Mouse (Mus musculus) CH12.LX (cell line): ENCODE results near the gene Irx3. TPM values are rescaled to one million over a fixed set of nuclear protein-coding genes. Genes with fewer than 3 reads are reported as not detected.

Source experiments
- DNase-seq: peaks from one replicate; pipeline ENCODE4 v3.0.0-alpha.2; 2013; ENCODE audit errors: extremely low read depth
- H3K27ac ChIP-seq: 2 replicates; pipeline ENCODE4 v1.5.1; 2012; ENCODE audit warnings: low read depth, mild to moderate bottlenecking, control low read depth, moderate library complexity; ENCODE audit not compliant: insufficient read depth
- H3K27me3 ChIP-seq: replicated peaks from 2 replicates; pipeline ENCODE3; 2012; ENCODE audit warnings: inconsistent platforms
- H3K36me3 ChIP-seq, 2 experiments: replicated peaks in 1 of 2; 2 replicates each; pipeline versions ENCODE3 to v1.6.1; 2012; ENCODE audit warnings: inconsistent platforms in 1 of 2, low read length in 1 of 2, mild to moderate bottlenecking in 1 of 2, mixed read lengths in 1 of 2, moderate library complexity in 1 of 2; ENCODE audit not compliant: control insufficient read depth in 1 of 2, insufficient read depth in 1 of 2
- H3K4me1 ChIP-seq, 2 experiments: 2 replicates each; pipeline ENCODE4 v1.6.1; 2012; ENCODE audit warnings: inconsistent platforms in 1 of 2, moderate library complexity in 1 of 2; ENCODE audit not compliant: insufficient read depth in 2 of 2, control insufficient read depth in 1 of 2
- H3K4me2 ChIP-seq: 2 replicates; pipeline ENCODE4 v1.6.1; 2012; ENCODE audit warnings: low read depth, mild to moderate bottlenecking, control low read depth; ENCODE audit not compliant: poor library complexity, insufficient read depth, severe bottlenecking
- H3K4me3 ChIP-seq, 3 experiments: fragments of 150-350 bp in 1 of 3; sonication (generic) in 1 of 3; replicated peaks in 1 of 3; 2 replicates each; pipeline versions ENCODE3 to v1.5.1; 2011 to 2012; ENCODE audit warnings: low read depth in 2 of 3, low read length in 2 of 3, mild to moderate bottlenecking in 2 of 3, moderate library complexity in 2 of 3, control low read depth in 1 of 3, improper control_type of control experiment in 1 of 3, inconsistent platforms in 1 of 3, mixed read lengths in 1 of 3; ENCODE audit not compliant: poor library complexity in 1 of 3
- H3K79me2 ChIP-seq: replicated peaks from 2 replicates; pipeline ENCODE4 v1.6.1; 2012; ENCODE audit warnings: mild to moderate bottlenecking, moderate library complexity; ENCODE audit not compliant: control insufficient read depth, poor library complexity, insufficient read depth, severe bottlenecking; ENCODE audit errors: extremely low read depth
- H3K9ac ChIP-seq: 2 replicates; pipeline ENCODE4 v1.6.1; 2012; ENCODE audit warnings: low read depth, mild to moderate bottlenecking, control low read depth, moderate library complexity; ENCODE audit not compliant: insufficient read depth
- H3K9me3 ChIP-seq: replicated peaks from 2 replicates; pipeline ENCODE3; 2012; ENCODE audit warnings: low read length, inconsistent platforms, mixed read lengths
- BHLHE40 ChIP-seq: IDR thresholded peaks from 2 replicates; pipeline ENCODE4 v1.6.1; 2011; ENCODE audit warnings: mild to moderate bottlenecking, low read depth, low read length, improper control_type of control experiment
- CHD2 ChIP-seq: IDR thresholded peaks from 2 replicates; pipeline ENCODE4 v1.6.1; 2011; ENCODE audit warnings: low read length, improper control_type of control experiment
- CTCF ChIP-seq, 2 experiments: IDR thresholded peaks in 1 of 2; conservative IDR thresholded peaks in 1 of 2; 2 replicates each; pipeline ENCODE4 v1.5.1; 2011 to 2012; ENCODE audit warnings: low read depth in 2 of 2, low read length in 2 of 2, improper control_type of control experiment in 1 of 2, inconsistent platforms in 1 of 2, mild to moderate bottlenecking in 1 of 2, moderate library complexity in 1 of 2
- E2F4 ChIP-seq: IDR thresholded peaks from 2 replicates; pipeline ENCODE4 v1.6.1; 2011; ENCODE audit warnings: low read depth, low read length, improper control_type of control experiment; ENCODE audit not compliant: insufficient replicate concordance
- EP300 ChIP-seq: IDR thresholded peaks from 2 replicates; pipeline ENCODE4 v1.6.1; 2011; ENCODE audit warnings: low read length, improper control_type of control experiment
- ETS1 ChIP-seq: conservative IDR thresholded peaks from 2 replicates; pipeline ENCODE4 v1.6.1; 2012; ENCODE audit warnings: low read depth, mild to moderate bottlenecking, inconsistent platforms, low read length, improper control_type of control experiment, moderate library complexity
- GABPA ChIP-seq: IDR thresholded peaks from 2 replicates; pipeline ENCODE4 v1.6.1; 2012; ENCODE audit warnings: low read depth, low read length, improper control_type of control experiment, inconsistent platforms; ENCODE audit not compliant: insufficient replicate concordance
- HCFC1 ChIP-seq: IDR thresholded peaks from 2 replicates; pipeline ENCODE4 v1.6.1; 2012; ENCODE audit warnings: low read depth, mild to moderate bottlenecking, inconsistent platforms, low read length, improper control_type of control experiment
- IRF4 ChIP-seq: IDR thresholded peaks from 2 replicates; pipeline ENCODE4 v1.6.1; 2014; ENCODE audit warnings: low read depth, mild to moderate bottlenecking, inconsistent platforms, low read length, improper control_type of control experiment
- JUN ChIP-seq: IDR thresholded peaks from 2 replicates; pipeline ENCODE4 v1.6.1; 2011; ENCODE audit warnings: low read depth, mild to moderate bottlenecking, low read length, improper control_type of control experiment, moderate library complexity; ENCODE audit not compliant: insufficient read depth
- KAT2A ChIP-seq: IDR thresholded peaks from 2 replicates; pipeline ENCODE4 v1.6.1; 2012; ENCODE audit warnings: low read length, improper control_type of control experiment, inconsistent platforms; ENCODE audit not compliant: insufficient replicate concordance
- MAFK ChIP-seq: IDR thresholded peaks from 2 replicates; pipeline ENCODE4 v1.6.1; 2011; ENCODE audit warnings: low read length, improper control_type of control experiment; ENCODE audit not compliant: insufficient replicate concordance
- MAX ChIP-seq: IDR thresholded peaks from 2 replicates; pipeline ENCODE4 v1.6.1; 2011; ENCODE audit warnings: low read length, improper control_type of control experiment
- MAZ ChIP-seq: IDR thresholded peaks from 2 replicates; pipeline ENCODE4 v1.6.1; 2012; ENCODE audit warnings: low read depth, mild to moderate bottlenecking, inconsistent platforms, low read length, improper control_type of control experiment, moderate library complexity
- MEF2A ChIP-seq: IDR thresholded peaks from 2 replicates; pipeline ENCODE4 v1.6.1; 2014; ENCODE audit warnings: low read depth, mild to moderate bottlenecking, inconsistent platforms, low read length, improper control_type of control experiment, borderline replicate concordance
- MXI1 ChIP-seq: IDR thresholded peaks from 2 replicates; pipeline ENCODE4 v1.6.1; 2011; ENCODE audit warnings: mild to moderate bottlenecking, low read depth, low read length, improper control_type of control experiment
- NELFE ChIP-seq: IDR thresholded peaks from 2 replicates; pipeline ENCODE4 v1.6.1; 2011; ENCODE audit warnings: low read depth, low read length, improper control_type of control experiment
- PAX5 ChIP-seq: IDR thresholded peaks from 2 replicates; pipeline ENCODE4 v1.6.1; 2012; ENCODE audit warnings: low read length, inconsistent platforms, mixed read lengths
- POLR2A ChIP-seq: IDR thresholded peaks from 2 replicates; pipeline ENCODE4 v1.6.1; 2011; ENCODE audit warnings: low read depth, mild to moderate bottlenecking, improper control_type of control experiment, low read length
- POLR2AphosphoS2 ChIP-seq: IDR thresholded peaks from 2 replicates; pipeline ENCODE4 v1.6.1; 2011; ENCODE audit warnings: low read depth, low read length, improper control_type of control experiment
- RAD21 ChIP-seq: IDR thresholded peaks from 2 replicates; pipeline ENCODE4 v1.6.1; 2011; ENCODE audit warnings: low read depth, mild to moderate bottlenecking, low read length, improper control_type of control experiment, moderate library complexity
- SIN3A ChIP-seq: IDR thresholded peaks from 2 replicates; pipeline ENCODE4 v1.6.1; 2012; ENCODE audit warnings: low read length, improper control_type of control experiment, inconsistent platforms
- SMC3 ChIP-seq: IDR thresholded peaks from 2 replicates; pipeline ENCODE4 v1.6.1; 2011; ENCODE audit warnings: low read depth, low read length, improper control_type of control experiment
- TBP ChIP-seq: conservative IDR thresholded peaks from 2 replicates; pipeline ENCODE4 v1.6.1; 2011; ENCODE audit warnings: low read depth, low read length, improper control_type of control experiment
- UBTF ChIP-seq: IDR thresholded peaks from 2 replicates; pipeline ENCODE4 v1.6.1; 2012; ENCODE audit warnings: low read depth, mild to moderate bottlenecking, inconsistent platforms, low read length, improper control_type of control experiment, moderate library complexity
- USF1 ChIP-seq: IDR thresholded peaks from 2 replicates; pipeline ENCODE4 v1.6.1; 2014; ENCODE audit warnings: low read depth, mild to moderate bottlenecking, inconsistent platforms, low read length, improper control_type of control experiment
- USF2 ChIP-seq: conservative IDR thresholded peaks from 2 replicates; pipeline ENCODE4 v1.6.1; 2011; ENCODE audit warnings: low read depth, low read length, improper control_type of control experiment
- ZC3H11A ChIP-seq: IDR thresholded peaks from 2 replicates; pipeline ENCODE4 v1.6.1; 2012; ENCODE audit warnings: low read depth, mild to moderate bottlenecking, inconsistent platforms, low read length, improper control_type of control experiment
- ZKSCAN1 ChIP-seq: IDR thresholded peaks from 2 replicates; pipeline ENCODE4 v1.6.1; 2012; ENCODE audit warnings: low read depth, inconsistent platforms, low read length, improper control_type of control experiment, borderline replicate concordance
- ZNF384 ChIP-seq: IDR thresholded peaks from 2 replicates; pipeline ENCODE4 v1.6.1; 2012; ENCODE audit warnings: low read depth, low read length, improper control_type of control experiment, inconsistent platforms
- dilution Hi-C: fragments of 300-500 bp; cut with MboI; formaldehyde crosslinking; loops from 2 replicates; pipeline ENCODE4 v1.14.3; 2020; ENCODE audit warnings: low sequenced_read_pairs; ENCODE audit not compliant: extremely low pct_unique_long_range_greater_than_20kb, extremely low pct_ligation_motif_present
- in situ Hi-C: fragments of 300-500 bp; cut with MboI; formaldehyde crosslinking; loops from 3 replicates; pipeline ENCODE4 v1.14.3; 2019; ENCODE audit warnings: low sequenced_read_pairs, low pct_ligation_motif_present, low pct_unique_long_range_greater_than_20kb, mixed read lengths
- polyA plus RNA-seq: library from polyadenylated mRNA; unstranded; fragments of >175 nt; gene quantifications from 2 replicates; pipeline ENCODE4 v1.2.1, GENCODE M21; 2012; ENCODE audit warnings: low read depth; ENCODE audit not compliant: insufficient read length
- total RNA-seq, 2 experiments: library from RNA; depleted of rRNA; stranded (reverse); fragments of 300-350 nt in 1 of 2; fragments of >200 nt in 1 of 2; gene quantifications; 2 replicates each; pipeline ENCODE4 v1.2.3; 2012 to 2014

Gene Irx3
- total and polyA plus RNA-seq, 3 experiments = not detected

DNA sequence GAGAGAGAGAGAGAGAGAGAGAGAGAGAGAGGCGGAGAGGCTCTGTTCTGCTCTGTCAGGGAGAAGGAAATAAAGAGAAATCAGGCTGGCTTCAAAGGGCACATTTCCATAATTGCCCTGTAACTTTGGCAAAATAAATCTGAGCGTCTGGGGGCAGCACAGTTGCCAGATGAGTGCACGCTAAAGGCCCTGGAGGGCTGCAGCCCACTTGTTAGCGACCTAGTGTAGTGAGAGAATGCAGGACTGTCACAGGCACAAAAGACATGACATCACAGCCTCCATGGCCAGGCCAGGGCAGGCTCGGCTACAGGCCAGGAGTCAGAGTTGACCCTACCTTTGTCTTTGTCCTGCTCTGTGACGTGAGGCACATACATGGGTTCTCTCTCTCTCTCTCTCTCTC is 8.0 kb downstream of the Irx3 start:
- H3K9me3 ChIP-seq = peaks cover 83% of the 10 kb centered on the region
- no peaks in the 10 kb centered on the region for H3K27me3 ChIP-seq
- no peaks in the 10 kb centered on the region for H3K79me2 ChIP-seq
- no peaks in the 10 kb centered on the region for H3K36me3 ChIP-seq
- TF ChIP-seq RAD21 = no peak
- TF ChIP-seq E2F4 = no peak
- no peak for TF ChIP-seq BHLHE40
- no peak for TF ChIP-seq JUN
- TF ChIP-seq IRF4 = no peak
- TF ChIP-seq MAZ = no peak
- TF ChIP-seq MAFK = no peak
- no peak for TF ChIP-seq POLR2AphosphoS2
- no peak for TF ChIP-seq KAT2A
- TF ChIP-seq NELFE = no peak
- no peak for TF ChIP-seq TBP
- no peak for TF ChIP-seq MXI1
- TF ChIP-seq SMC3 = no peak
- TF ChIP-seq CHD2 = no peak
- no peak for TF ChIP-seq ETS1
- TF ChIP-seq USF1 = no peak
- no peak for TF ChIP-seq PAX5
- TF ChIP-seq ZC3H11A = no peak
- no peak for TF ChIP-seq HCFC1
- DNase-seq = no peak
- H3K4me2 ChIP-seq = no peak overlapping the region
- H3K27ac ChIP-seq = no peak overlapping the region
- no peaks in the 10 kb centered on the region for H3K4me1 ChIP-seq
- dilution Hi-C loops (no loop called here), in situ Hi-C loops (no loop called here)
- H3K9ac ChIP-seq = no peak overlapping the region
- H3K4me3 ChIP-seq = no peak overlapping the region

DNA sequence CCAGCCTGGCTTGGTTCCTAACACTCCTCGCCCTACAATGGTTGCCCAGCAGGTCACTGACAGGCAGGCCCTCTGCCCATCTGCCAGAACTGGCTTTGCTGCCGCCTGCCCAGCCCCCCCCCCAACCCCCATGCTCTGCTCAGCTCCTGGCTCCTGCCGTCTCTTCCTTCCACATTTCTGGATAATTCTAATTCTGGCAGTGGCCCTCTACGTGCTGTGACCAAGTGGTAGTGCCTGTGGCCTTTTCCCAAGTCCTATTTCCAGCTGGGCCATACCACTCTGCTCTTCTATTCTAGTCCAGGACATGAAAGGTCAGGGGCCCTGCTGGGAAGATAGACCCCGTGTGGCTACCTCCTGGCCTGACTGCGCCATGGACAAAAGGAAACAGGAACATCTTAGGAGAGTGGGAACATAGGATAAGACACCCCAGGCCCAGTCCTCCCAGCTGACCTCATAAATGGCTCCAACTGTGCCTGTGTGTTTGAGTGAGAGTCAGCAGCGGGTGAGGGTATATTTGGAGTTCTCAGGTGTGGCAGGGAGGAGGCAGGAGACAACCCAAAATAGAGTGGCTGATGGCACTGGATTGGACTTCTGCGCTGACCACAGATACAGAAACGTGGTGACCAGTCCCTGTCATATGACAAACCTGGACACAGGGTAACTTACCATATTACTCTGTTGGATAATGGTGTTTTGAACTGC is 14.5 kb downstream of the Irx3 start:
- no peak overlapping the region for H3K27ac ChIP-seq
- H3K9me3 ChIP-seq = peaks cover 80% of the 10 kb centered on the region
- no peak for DNase-seq
- no peaks in the 10 kb centered on the region for H3K27me3 ChIP-seq
- H3K79me2 ChIP-seq = no peaks in the 10 kb centered on the region
- no peak overlapping the region for H3K9ac ChIP-seq
- H3K4me1 ChIP-seq = no peaks in the 10 kb centered on the region
- in situ Hi-C loops (no loop called here), dilution Hi-C loops (no loop called here)
- H3K36me3 ChIP-seq = no peaks in the 10 kb centered on the region
- no peak overlapping the region for H3K4me2 ChIP-seq
- TF ChIP-seq POLR2A = no peak
- no peak for TF ChIP-seq ZKSCAN1
- TF ChIP-seq BHLHE40 = no peak
- TF ChIP-seq GABPA = no peak
- TF ChIP-seq MEF2A = no peak
- TF ChIP-seq E2F4 = no peak
- no peak for TF ChIP-seq EP300
- no peak for TF ChIP-seq ZC3H11A
- no peak for TF ChIP-seq CTCF (conservative IDR thresholded peaks at IDR 0.05 in 1 of 2, IDR thresholded peaks at IDR 0.05 in 1 of 2; ENCODE audit: low read depth in 2 of 2, low read length in 2 of 2)
- TF ChIP-seq PAX5 = no peak
- TF ChIP-seq ETS1 = no peak
- TF ChIP-seq ZNF384 = no peak
- TF ChIP-seq UBTF = no peak
- TF ChIP-seq MAX = no peak
- no peak for TF ChIP-seq USF2
- TF ChIP-seq SIN3A = no peak
- no peak overlapping the region for H3K4me3 ChIP-seq
